Mouse (Mus musculus) layer of hippocampus, postnatal 25 days (tissue): ENCODE results near the gene Rab6b. TPM values are rescaled to one million over a fixed set of nuclear protein-coding genes. Genes with fewer than 3 reads are reported as not detected.
"Not testable (repeated sequence)": the region's sequence is repeated elsewhere in the genome, so short reads cannot be mapped to it uniquely, and the experiment has no call there.

Experiments used
- DNase-seq, 2 experiments: peaks; one replicate each; pipeline ENCODE4 v3.0.0; 2022; ENCODE audit warnings: mixed read lengths in 2 of 2, low spot score in 1 of 2; ENCODE audit errors: extremely low spot score in 1 of 2
- total RNA-seq, 2 experiments: library from RNA; stranded (reverse); gene quantifications; 2 replicates each; pipeline ENCODE4 v1.2.3; 2021

Gene Rab6b
- total RNA-seq, 2 experiments from 2014 or later: 454 to 464 TPM

- DNase-seq: no peak
These were observed 28.8 kb downstream of the Rab6b start for GRCm38 (mm10) chr9:103140384-103140783.

DNA sequence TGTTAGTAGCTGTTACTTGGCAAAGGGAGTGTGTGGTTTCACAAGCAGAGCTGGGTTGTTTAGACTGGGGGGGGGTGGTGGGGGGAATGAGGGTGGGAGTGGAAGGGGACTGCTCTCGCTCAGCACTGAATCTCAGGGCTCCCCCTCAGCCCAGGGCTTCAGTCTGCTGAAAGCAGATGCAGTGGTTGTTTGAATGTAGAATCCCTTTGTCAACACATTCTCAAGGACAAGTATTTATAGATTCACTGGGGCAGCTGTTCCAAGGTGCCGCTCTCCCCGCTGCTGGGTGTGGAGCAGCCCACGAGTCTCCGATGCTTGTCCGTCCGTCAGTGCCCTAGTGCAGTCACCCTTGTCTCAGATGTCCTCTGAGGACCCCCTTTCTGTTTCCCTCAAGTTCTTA is 29.7 kb downstream of the Rab6b start:
- DNase-seq: no peak

GRCm38 (mm10) chr9:103143881-103144280 is 32.3 kb downstream of the Rab6b start:
- DNase-seq: no peak

DNA sequence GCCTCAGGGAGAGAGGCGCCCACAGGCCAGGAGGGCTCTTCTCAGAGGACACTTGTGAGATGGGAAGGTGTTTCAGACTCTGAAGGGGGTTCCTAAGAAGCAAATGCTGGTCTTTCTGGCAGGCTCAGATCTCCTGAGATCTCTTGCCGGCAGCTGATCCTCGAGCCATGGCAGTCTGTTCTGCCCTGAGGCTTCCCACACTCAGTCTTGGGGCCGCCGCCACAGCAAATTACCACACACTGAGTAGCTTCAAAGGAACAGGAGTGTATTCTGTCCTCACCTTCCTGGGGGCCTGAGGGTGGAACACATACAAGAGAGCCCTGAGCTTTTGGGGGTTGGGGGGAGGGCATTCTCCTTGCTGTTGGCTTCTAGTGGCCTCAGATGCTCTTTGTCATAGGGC is 33.8 kb downstream of the Rab6b start:
- no peak for DNase-seq

GRCm38 (mm10) chr9:103146257-103146656 is 34.7 kb downstream of the Rab6b start:
- DNase-seq: no peak

DNA sequence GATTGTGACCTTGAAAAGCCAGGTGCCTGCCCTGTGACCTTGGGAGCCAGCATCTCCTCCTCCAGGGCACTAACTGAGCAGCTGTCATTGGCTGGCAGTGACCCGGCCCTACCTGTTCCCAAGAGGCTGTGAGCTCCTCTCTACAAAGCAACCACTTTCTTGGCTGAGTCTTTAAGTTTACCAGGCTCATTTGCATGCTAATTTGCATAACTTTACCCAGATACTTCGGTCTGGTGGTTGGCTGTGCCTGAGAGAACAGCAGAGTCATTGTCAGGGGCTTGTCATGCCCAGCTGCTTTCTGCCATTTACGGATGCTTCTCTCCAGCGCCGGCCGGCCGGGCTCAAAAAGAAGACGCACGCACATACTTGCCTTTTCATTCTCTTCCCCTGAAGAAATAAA is 35.1 kb downstream of the Rab6b start:
- no peak for DNase-seq

DNA sequence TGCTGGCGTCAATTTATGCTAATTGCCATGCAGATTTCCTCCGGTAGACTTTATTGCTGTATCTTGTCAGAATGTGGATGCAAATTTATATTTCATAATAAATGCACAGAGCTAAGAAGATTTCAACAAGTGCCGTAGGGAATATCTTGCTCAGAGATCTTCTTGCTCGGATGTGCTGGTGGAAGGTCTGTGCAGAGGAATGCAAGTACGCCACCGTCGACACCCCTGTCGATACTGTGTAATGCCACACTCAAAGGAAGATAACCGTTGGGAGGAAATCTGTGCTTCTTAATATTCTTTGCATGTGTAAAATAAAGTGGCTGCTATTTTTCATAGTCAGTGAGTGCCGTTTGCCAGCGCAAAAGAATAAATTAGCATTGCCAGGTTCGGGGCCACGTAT is 35.5 kb downstream of the Rab6b start:
- DNase-seq: no peak

- DNase-seq: no peak
These were observed 37.6 kb downstream of the Rab6b start for GRCm38 (mm10) chr9:103149074-103149799.

DNA sequence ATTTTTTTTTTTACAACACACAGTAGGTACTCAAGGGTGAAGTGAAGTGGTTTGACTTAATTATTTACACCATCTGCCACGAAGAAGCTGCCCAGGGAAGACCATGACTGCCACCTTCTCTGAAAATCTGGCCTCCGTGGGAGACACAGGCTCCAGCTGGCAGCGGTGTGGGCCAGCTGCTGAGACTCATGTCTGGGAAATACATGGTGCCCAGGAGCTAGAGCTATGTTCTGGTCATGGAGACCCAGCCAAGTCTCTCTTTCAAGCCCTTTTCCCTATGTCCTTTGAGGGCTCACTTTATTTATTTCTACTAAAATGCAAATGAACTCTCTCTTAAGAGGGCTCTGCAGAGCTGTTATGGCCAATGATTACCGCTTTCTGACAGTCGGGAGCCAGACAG is 41.7 kb downstream of the Rab6b start:
- DNase-seq: no peak

- no peak for DNase-seq
These were observed 43.0 kb downstream of the Rab6b start for GRCm38 (mm10) chr9:103154568-103154967.

DNA sequence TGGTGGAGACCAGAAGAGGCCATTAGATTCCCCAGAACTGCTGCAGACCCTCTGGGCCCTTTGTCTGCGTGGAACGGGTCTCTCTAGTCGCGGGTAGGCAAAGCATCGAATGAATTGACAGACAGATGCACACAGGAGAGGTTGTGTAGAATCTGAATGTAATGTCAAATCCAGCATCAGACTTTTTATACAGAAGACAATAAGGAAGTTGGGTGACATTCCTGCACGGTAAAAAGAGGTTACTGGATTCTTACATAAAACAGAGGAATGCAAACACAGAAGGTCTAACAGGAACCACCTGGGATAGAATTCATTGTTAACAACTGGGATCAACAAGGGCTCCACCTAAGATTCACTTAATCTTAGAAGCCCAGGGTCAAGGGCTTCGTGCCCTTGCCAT is 43.6 kb downstream of the Rab6b start:
- DNase-seq: not testable (repeated sequence)

DNA sequence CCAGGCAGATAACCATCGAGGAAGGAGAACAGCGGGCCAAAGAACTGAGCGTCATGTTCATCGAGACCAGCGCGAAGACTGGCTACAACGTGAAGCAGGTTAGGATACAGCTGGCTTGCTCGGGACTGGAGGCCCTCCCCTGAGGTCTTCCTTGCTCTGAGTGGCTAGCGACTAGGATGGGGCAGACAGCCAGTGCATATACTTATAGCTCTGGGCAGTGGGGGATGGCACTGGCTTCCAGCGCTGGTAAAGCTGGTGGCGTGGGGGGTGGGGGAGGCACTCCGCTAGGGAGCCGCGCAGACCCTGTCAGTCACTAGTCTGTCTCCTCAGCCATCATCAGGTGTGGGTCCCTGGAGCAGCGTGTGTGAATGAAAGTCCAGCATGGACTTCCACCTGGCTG is 52.2 kb downstream of the Rab6b start:
- DNase-seq: no peak

GRCm38 (mm10) chr9:103168046-103168445 is 56.5 kb downstream of the Rab6b start:
- DNase-seq: no peak

DNA sequence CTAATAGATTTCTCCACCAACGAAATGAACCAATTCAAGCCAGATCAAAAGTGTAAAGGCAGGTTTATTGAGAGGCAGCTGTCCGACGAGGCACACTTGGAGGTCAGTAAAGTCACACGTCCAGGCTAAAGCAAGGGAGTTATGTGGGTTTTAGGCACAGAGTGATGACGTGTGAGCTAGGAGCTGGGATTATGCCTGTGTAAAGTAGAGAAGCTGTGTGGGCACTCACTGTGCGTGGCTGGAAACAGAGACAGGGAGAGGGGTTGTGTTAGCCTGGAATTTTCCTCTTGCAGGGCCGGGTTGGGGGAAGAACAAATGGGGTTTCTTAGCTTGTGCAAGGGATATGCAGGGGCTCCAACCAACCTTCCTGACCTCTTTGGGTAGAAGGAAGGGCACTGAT is 57.2 kb downstream of the Rab6b start:
- no peak for DNase-seq

DNA sequence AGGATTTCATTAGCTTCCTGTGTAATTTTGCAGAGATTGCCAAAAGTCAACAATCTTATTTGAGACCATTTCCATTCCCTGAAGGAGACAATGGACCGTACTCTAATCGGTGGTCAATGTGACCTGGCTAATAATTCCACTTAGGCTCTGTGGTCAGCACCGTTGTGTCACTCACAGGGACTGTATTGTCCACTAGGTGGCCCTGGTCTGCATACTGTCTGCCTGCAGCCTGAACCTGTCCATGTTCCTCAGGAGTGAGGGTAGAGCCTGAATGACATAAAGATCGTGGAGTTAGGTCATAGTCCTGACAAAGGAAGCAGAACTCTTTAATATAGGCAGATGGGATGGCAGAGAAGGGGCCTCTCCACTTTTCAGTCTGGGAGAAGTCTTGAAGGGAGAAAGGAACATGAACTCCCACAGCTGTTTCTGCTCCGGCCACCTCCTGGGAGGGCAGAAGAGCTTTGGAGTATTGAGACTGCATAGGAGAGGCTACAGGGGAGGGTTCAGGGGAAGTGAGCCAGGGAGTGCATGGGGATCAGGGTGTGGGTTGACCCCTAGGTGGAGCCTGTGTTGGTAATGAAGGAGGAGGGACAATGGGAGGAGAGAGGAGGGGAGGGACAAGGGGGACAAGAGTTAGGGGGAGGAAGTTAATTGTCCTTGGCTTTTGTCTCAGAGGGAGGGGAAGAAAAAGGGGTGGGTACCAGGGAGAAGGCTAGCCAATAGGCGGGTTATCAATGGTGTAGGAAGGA is 63.4 kb downstream of the Rab6b start:
- DNase-seq: no peak

GRCm38 (mm10) chr9:103175692-103176091 is 64.1 kb downstream of the Rab6b start:
- no peak for DNase-seq

- DNase-seq: no peak
These were observed 68.7 kb downstream of the Rab6b start for GRCm38 (mm10) chr9:103180303-103180702.

GRCm38 (mm10) chr9:103180807-103181565 is 69.4 kb downstream of the Rab6b start:
- peak in 1 of 2 experiments; percentile 43 for DNase-seq

GRCm38 (mm10) chr9:103181886-103182285 is 70.3 kb downstream of the Rab6b start:
- no peak for DNase-seq

GRCm38 (mm10) chr9:103184855-103185254 is 73.3 kb downstream of the Rab6b start:
- DNase-seq: no peak

GRCm38 (mm10) chr9:103185946-103186345 is 74.4 kb downstream of the Rab6b start:
- no peak for DNase-seq
